In genomic region chr16:91595076-91595475, GRCm38 (mm10) we compare ENCODE assay signal across 9 mouse cellular contexts. TPM values are rescaled to one million over a fixed set of nuclear protein-coding genes. Genes with fewer than 3 reads are reported as not detected.
DNase-seq lines count a peak whose midpoint lies in the region; ATAC-seq and TF ChIP-seq lines count a peak whose summit lies in the region.
"Had no signal": no experiment of that assay in that cellular context is flagged by ENCODE, and none has a peak within 500 bp of the region (broad histone marks: within the 10 kb centered on the region; RNA-seq: fewer than 3 reads in every experiment).

No protein-coding gene starts in this region.

- WGBS in hindbrain, postnatal 0 days: 54% methylated on average over 6 of the region's 6 CpGs
- WGBS in hindbrain, embryonic 10.5 days: 85% methylated on average over 6 of the region's 6 CpGs
- 87% methylated on average over 6 of the region's 6 CpGs for WGBS in hindbrain, embryonic 11.5 days

- intact Hi-C loops in gastrocnemius, postnatal 14 days (cut with DNase I; ENCODE audit: low total_unique reads): no loop called here

- H3K4me1 ChIP-seq in hindbrain, postnatal 0 days (ENCODE audit: insufficient read depth, low read length): peaks cover 6% of the 10 kb centered on the region; the same call in 1 of the 2 replicates
- peaks cover 21% of the 10 kb centered on the region for H3K4me1 ChIP-seq in hindbrain, embryonic 10.5 days (replicated peaks)
- no peaks in the 10 kb centered on the region for H3K4me1 ChIP-seq in hindbrain, embryonic 11.5 days (replicated peaks; ENCODE audit: control insufficient read depth, insufficient read depth, low read length)

- no peak for TF ChIP-seq CTCF in hindbrain, postnatal 0 days (IDR thresholded peaks at IDR 0.05; ENCODE audit: low read depth)

- no peak overlapping the region for H3K4me2 ChIP-seq in hindbrain, postnatal 0 days (ENCODE audit: low read depth, low read length)
- no peak overlapping the region for H3K4me2 ChIP-seq in hindbrain, embryonic 11.5 days (replicated peaks; ENCODE audit: low read depth, low read length)
- H3K4me2 ChIP-seq: liver, embryonic 15.5 days had no signal

- H3K9ac ChIP-seq in hindbrain, postnatal 0 days (replicated peaks; ENCODE audit: low read length): no peak overlapping the region
- H3K9ac ChIP-seq in hindbrain, embryonic 11.5 days (ENCODE audit: low read depth, low read length): no peak overlapping the region
- H3K9ac ChIP-seq: liver, embryonic 15.5 days had no signal

- no peaks in the 10 kb centered on the region for H3K27me3 ChIP-seq in hindbrain, postnatal 0 days (ENCODE audit: insufficient read depth, low read length)
- peaks cover 36% of the 10 kb centered on the region for H3K27me3 ChIP-seq in hindbrain, embryonic 10.5 days (ENCODE audit: insufficient read depth, poor library complexity, severe bottlenecking)
- H3K27me3 ChIP-seq in hindbrain, embryonic 11.5 days (ENCODE audit: control insufficient read depth, insufficient read depth, low read length): peaks cover 4% of the 10 kb centered on the region; the same call in 1 of the 2 replicates

- no peak overlapping the region for H3K4me3 ChIP-seq in hindbrain, postnatal 0 days (ENCODE audit: low read length)
- no peak overlapping the region for H3K4me3 ChIP-seq in hindbrain, embryonic 10.5 days
- no peak overlapping the region for H3K4me3 ChIP-seq in hindbrain, embryonic 11.5 days (ENCODE audit: low read depth, low read length)
- H3K4me3 ChIP-seq: liver, embryonic 15.5 days had no signal

- no peak overlapping the region for H3K27ac ChIP-seq in hindbrain, postnatal 0 days
- H3K27ac ChIP-seq in hindbrain, embryonic 10.5 days: no peak overlapping the region
- H3K27ac ChIP-seq in hindbrain, embryonic 11.5 days (ENCODE audit: low read depth, low read length): no peak overlapping the region
- H3K27ac ChIP-seq: liver, embryonic 15.5 days had no signal

- no peaks in the 10 kb centered on the region for H3K36me3 ChIP-seq in hindbrain, postnatal 0 days (ENCODE audit: insufficient read depth, low read length)
- H3K36me3 ChIP-seq in hindbrain, embryonic 10.5 days: peaks cover 15% of the 10 kb centered on the region
- H3K36me3 ChIP-seq in hindbrain, embryonic 11.5 days (ENCODE audit: control insufficient read depth, insufficient read depth, low read length): no peaks in the 10 kb centered on the region
- H3K36me3 ChIP-seq: liver, embryonic 15.5 days had no signal

- ATAC-seq in hindbrain, postnatal 0 days: no peak
- no peak for ATAC-seq in hindbrain, embryonic 11.5 days (ENCODE audit: low FRiP score)

- peak; percentile 62 for DNase-seq in hindbrain, postnatal 0 days (ENCODE audit: low spot score)
- DNase-seq in hindbrain, embryonic 10.5 days (ENCODE audit: low spot score): no peak
- peak; percentile 34 for DNase-seq in urinary bladder, postnatal 14 days (ENCODE audit: low spot score)
- no peak for DNase-seq in urinary bladder, postnatal 4 days (ENCODE audit: low spot score in 2 of 2)
- DNase-seq in gastrocnemius, postnatal 14 days: peak; percentile 65
- DNase-seq in spleen, postnatal 14 days (ENCODE audit: low spot score in 2 of 2): no peak
- no peak for DNase-seq in T-cell, adult 2 months (ENCODE audit: low spot score)
- no peak for DNase-seq in hindbrain, embryonic 11.5 days (ENCODE audit: low spot score)

- no peaks in the 10 kb centered on the region for H3K9me3 ChIP-seq in hindbrain, postnatal 0 days (ENCODE audit: low read length)
- H3K9me3 ChIP-seq in hindbrain, embryonic 10.5 days: no peaks in the 10 kb centered on the region
- no peaks in the 10 kb centered on the region for H3K9me3 ChIP-seq in hindbrain, embryonic 11.5 days (ENCODE audit: control insufficient read depth, low read length)
- H3K9me3 ChIP-seq: liver, embryonic 15.5 days had no signal

RNA-seq across cellular contexts. Expression of gene Tmem50b, which starts 2.5 kb away (rescaled TPM):
- 79.6 and 93.3 TPM in 2 replicates for total RNA-seq in hindbrain, postnatal 0 days (2014; rRNA removed)
- 107 and 114 TPM in 2 replicates for polyA plus RNA-seq in hindbrain, postnatal 0 days (2015; fragmentation: Nextera tagmentation; extraction: Ambion mirVana)
- 37.6 and 45.9 TPM in 2 replicates for polyA plus RNA-seq in hindbrain, embryonic 10.5 days (2016; fragmentation: Nextera tagmentation; extraction: Ambion mirVana)
- 10 to 100 TPM; 16.0 to 16.9 TPM for total RNA-seq in gastrocnemius, postnatal 14 days (2021)
- 54.7 and 55.9 TPM in 2 replicates for polyA plus RNA-seq in hindbrain, embryonic 11.5 days (2014; fragmentation: Nextera tagmentation; extraction: Ambion mirVana)

RNA-seq across cellular contexts. Expression of gene Dnajc28, which starts 23.8 kb away (rescaled TPM):
- total RNA-seq in hindbrain, postnatal 0 days (2014; rRNA removed): 1.7 and 5.3 TPM in 2 replicates
- polyA plus RNA-seq in hindbrain, postnatal 0 days (2015; fragmentation: Nextera tagmentation; extraction: Ambion mirVana): 2.9 and 3.8 TPM in 2 replicates
- 3.2 and 4.5 TPM in 2 replicates for polyA plus RNA-seq in hindbrain, embryonic 10.5 days (2016; fragmentation: Nextera tagmentation; extraction: Ambion mirVana)
- total RNA-seq in gastrocnemius, postnatal 14 days (2021): 1 to 10 TPM; 6.6 to 8.5 TPM
- 5.6 and 6.1 TPM in 2 replicates for polyA plus RNA-seq in hindbrain, embryonic 11.5 days (2014; fragmentation: Nextera tagmentation; extraction: Ambion mirVana)

RNA-seq across cellular contexts. Expression of gene Ifngr2, which starts 48.2 kb away (rescaled TPM):
- 53.1 and 68.4 TPM in 2 replicates for total RNA-seq in hindbrain, postnatal 0 days (2014; rRNA removed)
- polyA plus RNA-seq in hindbrain, postnatal 0 days (2015; fragmentation: Nextera tagmentation; extraction: Ambion mirVana): 131 and 140 TPM in 2 replicates
- 25.1 and 36.7 TPM in 2 replicates for polyA plus RNA-seq in hindbrain, embryonic 10.5 days (2016; fragmentation: Nextera tagmentation; extraction: Ambion mirVana)
- total RNA-seq in gastrocnemius, postnatal 14 days (2021): 10 to 100 TPM; 51.4 to 54.4 TPM
- 35.1 and 36.8 TPM in 2 replicates for polyA plus RNA-seq in hindbrain, embryonic 11.5 days (2014; fragmentation: Nextera tagmentation; extraction: Ambion mirVana)

RNA-seq across cellular contexts. Expression of gene Gart, which starts 51.7 kb away (rescaled TPM):
- 40.9 and 50.2 TPM in 2 replicates for total RNA-seq in hindbrain, postnatal 0 days (2014; rRNA removed)
- polyA plus RNA-seq in hindbrain, postnatal 0 days (2015; fragmentation: Nextera tagmentation; extraction: Ambion mirVana): 46.2 and 46.6 TPM in 2 replicates
- 112 and 158 TPM in 2 replicates for polyA plus RNA-seq in hindbrain, embryonic 10.5 days (2016; fragmentation: Nextera tagmentation; extraction: Ambion mirVana)
- 10 to 100 TPM; 45.2 to 54.1 TPM for total RNA-seq in gastrocnemius, postnatal 14 days (2021)
- polyA plus RNA-seq in hindbrain, embryonic 11.5 days (2014; fragmentation: Nextera tagmentation; extraction: Ambion mirVana): 82.5 and 94.2 TPM in 2 replicates

RNA-seq across cellular contexts. Expression of gene Son, which starts 52.2 kb away (rescaled TPM):
- 246 and 254 TPM in 2 replicates for total RNA-seq in hindbrain, postnatal 0 days (2014; rRNA removed)
- polyA plus RNA-seq in hindbrain, postnatal 0 days (2015; fragmentation: Nextera tagmentation; extraction: Ambion mirVana): 95.3 and 97.2 TPM in 2 replicates
- 102 and 114 TPM in 2 replicates for polyA plus RNA-seq in hindbrain, embryonic 10.5 days (2016; fragmentation: Nextera tagmentation; extraction: Ambion mirVana)
- total RNA-seq in gastrocnemius, postnatal 14 days (2021): 10 to 100 TPM; 95.5 to 96.9 TPM
- polyA plus RNA-seq in hindbrain, embryonic 11.5 days (2014; fragmentation: Nextera tagmentation; extraction: Ambion mirVana): 141 and 180 TPM in 2 replicates

Comparison
In these comparisons a context has a peak if more than half of its experiments do, and no peak if none do; other contexts are left out.
1. DNase-seq: peak in hindbrain, postnatal 0 days (single experiment), urinary bladder, postnatal 14 days (single experiment) and gastrocnemius, postnatal 14 days (single experiment); none in hindbrain, embryonic 10.5 days (single experiment), urinary bladder, postnatal 4 days (0 of 2), spleen, postnatal 14 days (0 of 2), T-cell, adult 2 months (single experiment) and hindbrain, embryonic 11.5 days (single experiment).